ENCODE assay signal across 12 mouse cellular contexts in genomic region chr17:63062785-63063184, GRCm38 (mm10).
"Had no signal": no experiment of that assay in that cellular context is flagged by ENCODE, and none has a peak within 500 bp of the region (broad histone marks: within the 10 kb centered on the region; RNA-seq: fewer than 3 reads in every experiment).

No protein-coding gene starts in this region.

- H3K9me3 ChIP-seq: limb, embryonic 13.5 days; liver, embryonic 15.5 days; lung, embryonic 15.5 days; neural tube, embryonic 15.5 days had no signal

- H3K4me3 ChIP-seq: limb, embryonic 13.5 days; liver, embryonic 15.5 days; lung, embryonic 15.5 days; myocyte; neural tube, embryonic 15.5 days had no signal

- H3K27ac ChIP-seq: limb, embryonic 13.5 days; liver, embryonic 15.5 days; lung, embryonic 15.5 days; neural tube, embryonic 15.5 days had no signal

- H3K36me3 ChIP-seq: limb, embryonic 13.5 days; liver, embryonic 15.5 days; lung, embryonic 15.5 days; neural tube, embryonic 15.5 days had no signal

- H3K4me1 ChIP-seq: limb, embryonic 13.5 days; liver, embryonic 15.5 days; lung, embryonic 15.5 days had no signal

- H3K9ac ChIP-seq: limb, embryonic 13.5 days; liver, embryonic 15.5 days; lung, embryonic 15.5 days; neural tube, embryonic 15.5 days had no signal

- DNase-seq: kidney, adult 11 months; kidney, postnatal 10 days; left cerebral cortex, postnatal 4 days; right cerebral cortex, adult 18-20 months; right cerebral cortex, postnatal 25 days; thymus, postnatal 4 days had no signal

- H3K4me2 ChIP-seq: limb, embryonic 13.5 days; liver, embryonic 11.5 days; liver, embryonic 15.5 days; lung, embryonic 15.5 days; neural tube, embryonic 15.5 days had no signal

- H3K27me3 ChIP-seq: limb, embryonic 13.5 days; liver, embryonic 15.5 days; lung, embryonic 15.5 days; neural tube, embryonic 15.5 days had no signal
